Mouse (Mus musculus) embryo, embryonic 9.5 days (tissue): Measurements from ENCODE around the gene Alg5.

Source experiments
- DNase-seq: peaks from one replicate; pipeline ENCODE4 v3.0.0-alpha.2; 2017; ENCODE audit errors: extremely low spot score

The Alg5 gene

GRCm38 (mm10) chr3:54793762-54794161 is 58.4 kb downstream of the Alg5 start:
- DNase-seq: no peak

GRCm38 (mm10) chr3:54795379-54795778 is 60.0 kb downstream of the Alg5 start:
- no peak for DNase-seq

DNA sequence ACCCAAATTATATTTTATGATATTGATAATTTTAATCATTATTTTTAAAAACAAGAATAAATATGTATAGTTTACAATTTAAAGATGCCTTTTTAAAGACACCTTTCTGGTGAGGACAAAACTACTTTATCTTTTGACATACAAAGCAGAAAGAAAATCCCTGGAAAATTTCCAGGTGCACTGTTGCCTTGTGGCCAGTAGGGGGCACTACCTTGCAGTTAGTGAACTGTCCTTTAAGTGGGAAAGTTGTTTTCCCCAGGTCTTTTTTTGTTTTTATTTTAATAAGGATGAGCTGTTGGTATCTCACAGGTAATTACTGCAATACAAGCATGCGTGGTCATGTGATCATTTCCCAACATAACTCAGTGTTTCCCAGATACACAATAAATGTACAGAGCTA is 60.5 kb downstream of the Alg5 start:
- DNase-seq: no peak

DNA sequence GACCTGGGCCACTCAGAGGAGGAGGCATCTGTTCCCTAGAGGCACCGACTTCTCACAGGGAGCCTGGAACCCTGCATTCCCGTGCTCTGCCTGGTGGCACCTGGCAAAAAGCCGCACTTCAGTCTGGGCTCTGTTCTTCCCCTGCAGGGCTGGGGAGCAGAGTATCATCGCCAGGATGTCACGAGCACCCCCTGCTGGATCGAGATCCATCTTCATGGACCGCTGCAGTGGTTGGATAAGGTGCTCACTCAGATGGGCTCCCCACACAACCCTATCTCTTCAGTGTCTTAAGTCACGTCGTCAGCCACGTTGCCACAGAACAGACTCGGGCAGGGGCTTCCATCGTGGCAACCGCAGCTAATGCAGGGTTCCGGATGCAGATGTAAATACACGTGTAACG is 61.9 kb downstream of the Alg5 start:
- DNase-seq: no peak
